Mouse (Mus musculus): ENCODE results near the gene Olfr818. TPM values are rescaled to one million over a fixed set of nuclear protein-coding genes. Genes with fewer than 3 reads are reported as not detected.

Olfr818 gene
- total RNA-seq (2023) = not detected

GRCm38 (mm10) chr10:129949000-129949399 is at the start of gene Olfr818:
TSS of gene Olfr818 (minus strand) at chr10:129949100.

GRCm38 (mm10) chr10:129984962-129985361 is 36.1 kb upstream of the Olfr818 start, which contains the start of gene Gm10310:
TSS of gene Gm10310 (minus strand) at chr10:129985062.

GRCm38 (mm10) chr10:129976040-129976439 is 27.1 kb upstream of the Olfr818 start, which contains the start of gene Olfr247:
TSS of gene Olfr247 (minus strand) at chr10:129976140.

GRCm38 (mm10) chr10:129967166-129967565 is 18.3 kb upstream of the Olfr818 start, which contains the start of gene Olfr819:
TSS of gene Olfr819 (minus strand) at chr10:129967266.

DNA sequence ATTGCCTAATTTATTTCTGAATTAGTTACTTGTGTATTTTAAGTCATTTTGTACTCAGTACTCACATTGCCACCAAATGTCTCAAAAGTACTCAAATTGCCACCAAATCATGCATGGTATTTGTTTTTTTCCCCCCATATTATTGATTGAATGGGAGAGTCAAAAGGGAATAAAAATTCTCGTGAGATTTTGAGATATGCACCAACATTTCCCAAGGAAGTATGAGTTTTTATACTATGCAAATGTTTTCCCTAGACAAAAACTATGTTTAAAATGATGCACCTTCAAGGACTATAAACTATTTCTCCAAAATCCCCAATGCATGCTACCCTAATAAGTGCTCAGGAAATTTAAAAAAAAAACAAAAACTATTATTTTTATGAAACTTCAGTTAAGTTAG is 33.4 kb downstream of the Olfr818 start, which contains the start of gene Olfr816:
Gene Olfr816 (minus strand): TSS at position 101 of the 400 bp plus-strand sequence.

DNA sequence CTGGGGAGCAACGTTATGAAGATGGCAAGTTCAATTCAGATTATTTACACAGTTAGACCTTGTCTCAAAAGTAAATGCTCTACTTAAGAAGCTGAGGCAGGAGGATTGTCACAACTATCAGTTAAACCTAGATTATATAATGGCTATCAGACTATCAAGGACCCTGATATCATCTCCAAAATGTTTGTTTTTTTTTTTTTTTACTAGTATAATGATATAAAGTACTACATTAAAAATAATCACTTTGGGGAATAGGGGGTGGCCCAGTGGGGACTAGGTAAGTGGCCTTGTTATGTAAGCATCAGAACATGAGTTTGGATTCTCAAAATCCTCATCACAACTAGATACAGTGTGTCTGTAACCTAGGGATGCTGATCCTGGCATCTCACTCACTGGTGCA is 43.1 kb downstream of the Olfr818 start, which contains the start of gene Olfr815:
Gene Olfr815 (minus strand): TSS at position 101 of the 400 bp plus-strand sequence.

Other genes with a start within 250 kb of the Olfr818 start
- not detected for gene Olfr804, start 245.9 kb downstream of the Olfr818 start, total RNA-seq (2023)
- gene Olfr805, start 219.7 kb downstream of the Olfr818 start, total RNA-seq (2023) = not detected
- gene Olfr806, start 207.2 kb downstream of the Olfr818 start, total RNA-seq (2023) = not detected
- gene Olfr807, start 191.3 kb downstream of the Olfr818 start, total RNA-seq (2023) = not detected
- gene Olfr808, start 183.6 kb downstream of the Olfr818 start, total RNA-seq (2023) = not detected
- not detected for gene Olfr809, start 174.5 kb downstream of the Olfr818 start, total RNA-seq (2023)
- gene Olfr810, start 154.2 kb downstream of the Olfr818 start, total RNA-seq (2023) = not detected
- gene Olfr811, start 144.7 kb downstream of the Olfr818 start, total RNA-seq (2023) = not detected
- gene Olfr812, start 103.0 kb downstream of the Olfr818 start, total RNA-seq (2023) = not detected
- not detected for gene Olfr813, start 93.7 kb downstream of the Olfr818 start, total RNA-seq (2023)
- gene Olfr814, start 69.2 kb downstream of the Olfr818 start, total RNA-seq (2023) = not detected
- not detected for gene Olfr815, start 43.2 kb downstream of the Olfr818 start, total RNA-seq (2023)
- gene Olfr816, start 33.5 kb downstream of the Olfr818 start, total RNA-seq (2023) = not detected
- gene Olfr819, start 18.2 kb upstream of the Olfr818 start, total RNA-seq (2023) = not detected
- gene Olfr247, start 27.0 kb upstream of the Olfr818 start, total RNA-seq (2023) = not detected
- gene Gm10310, start 36.0 kb upstream of the Olfr818 start, total RNA-seq (2023) = not detected
- gene Olfr820, start 63.5 kb upstream of the Olfr818 start, total RNA-seq (2023) = not detected
- gene Olfr821, start 81.2 kb upstream of the Olfr818 start, total RNA-seq (2023) = not detected
- not detected for gene Olfr822, start 122.1 kb upstream of the Olfr818 start, total RNA-seq (2023)
- not detected for gene Olfr823, start 166.3 kb upstream of the Olfr818 start, total RNA-seq (2023)
- not detected for gene Olfr824, start 180.9 kb upstream of the Olfr818 start, total RNA-seq (2023)
- not detected for gene Olfr825, start 217.7 kb upstream of the Olfr818 start, total RNA-seq (2023)
- gene Olfr826, start 235.1 kb upstream of the Olfr818 start, total RNA-seq (2023) = not detected